Mouse (Mus musculus): ENCODE results near the gene Cmip. TPM values are rescaled to one million over a fixed set of nuclear protein-coding genes. Genes with fewer than 3 reads are reported as not detected.

Cmip gene
- total RNA-seq, 2 experiments from 2014 or later: 9.6 to 40.2 TPM

- no peak for ATAC-seq (replicated peaks; ENCODE audit: low FRiP score, low TSS enrichment, poor library complexity, severe bottlenecking)
Measured at GRCm38 (mm10) chr8:117287966-117288365, 31.1 kb downstream of the Cmip start.

- ATAC-seq (replicated peaks; ENCODE audit: low FRiP score, low TSS enrichment, poor library complexity, severe bottlenecking): no peak
Measured at GRCm38 (mm10) chr8:117289016-117289415, 32.2 kb downstream of the Cmip start.

GRCm38 (mm10) chr8:117290506-117290905 is 33.6 kb downstream of the Cmip start:
- ATAC-seq (replicated peaks; ENCODE audit: low FRiP score, low TSS enrichment, poor library complexity, severe bottlenecking): no peak

GRCm38 (mm10) chr8:117292262-117292661 is 35.4 kb downstream of the Cmip start:
- no peak for ATAC-seq (replicated peaks; ENCODE audit: low FRiP score, low TSS enrichment, poor library complexity, severe bottlenecking)

- no peak for ATAC-seq (replicated peaks; ENCODE audit: low FRiP score, low TSS enrichment, poor library complexity, severe bottlenecking)
Measured at GRCm38 (mm10) chr8:117294812-117295211, 37.9 kb downstream of the Cmip start.

GRCm38 (mm10) chr8:117297913-117298518 is 41.2 kb downstream of the Cmip start:
- peak; percentile 92 for ATAC-seq (replicated peaks; ENCODE audit: low FRiP score, low TSS enrichment, poor library complexity, severe bottlenecking)

- no peak for ATAC-seq (replicated peaks; ENCODE audit: low FRiP score, low TSS enrichment, poor library complexity, severe bottlenecking)
Measured at GRCm38 (mm10) chr8:117299204-117299603, 42.3 kb downstream of the Cmip start.

GRCm38 (mm10) chr8:117300188-117300587 is 43.3 kb downstream of the Cmip start:
- ATAC-seq (replicated peaks; ENCODE audit: low FRiP score, low TSS enrichment, poor library complexity, severe bottlenecking): no peak

GRCm38 (mm10) chr8:117301457-117302041 is 44.7 kb downstream of the Cmip start:
- ATAC-seq (replicated peaks; ENCODE audit: low FRiP score, low TSS enrichment, poor library complexity, severe bottlenecking): no peak

- no peak for ATAC-seq (replicated peaks; ENCODE audit: low FRiP score, low TSS enrichment, poor library complexity, severe bottlenecking)
Measured at GRCm38 (mm10) chr8:117302072-117302471, 45.2 kb downstream of the Cmip start.

GRCm38 (mm10) chr8:117303666-117304065 is 46.8 kb downstream of the Cmip start:
- ATAC-seq (replicated peaks; ENCODE audit: low FRiP score, low TSS enrichment, poor library complexity, severe bottlenecking): no peak

GRCm38 (mm10) chr8:117305405-117305804 is 48.5 kb downstream of the Cmip start:
- no peak for ATAC-seq (replicated peaks; ENCODE audit: low FRiP score, low TSS enrichment, poor library complexity, severe bottlenecking)

- no peak for ATAC-seq (replicated peaks; ENCODE audit: low FRiP score, low TSS enrichment, poor library complexity, severe bottlenecking)
Measured at GRCm38 (mm10) chr8:117306756-117307155, 49.9 kb downstream of the Cmip start.

- ATAC-seq (replicated peaks; ENCODE audit: low FRiP score, low TSS enrichment, poor library complexity, severe bottlenecking): no peak
Measured at GRCm38 (mm10) chr8:117307221-117307620, 50.4 kb downstream of the Cmip start.

GRCm38 (mm10) chr8:117308303-117309095 is 51.6 kb downstream of the Cmip start:
- ATAC-seq (replicated peaks; ENCODE audit: low FRiP score, low TSS enrichment, poor library complexity, severe bottlenecking): no peak

- no peak for ATAC-seq (replicated peaks; ENCODE audit: low FRiP score, low TSS enrichment, poor library complexity, severe bottlenecking)
Measured at GRCm38 (mm10) chr8:117309653-117310274, 52.9 kb downstream of the Cmip start.

GRCm38 (mm10) chr8:117310961-117311561 is 54.2 kb downstream of the Cmip start:
- ATAC-seq (replicated peaks; ENCODE audit: low FRiP score, low TSS enrichment, poor library complexity, severe bottlenecking): no peak

- ATAC-seq (replicated peaks; ENCODE audit: low FRiP score, low TSS enrichment, poor library complexity, severe bottlenecking): no peak
Measured at GRCm38 (mm10) chr8:117314308-117314953, 57.6 kb downstream of the Cmip start.

- ATAC-seq (replicated peaks; ENCODE audit: low FRiP score, low TSS enrichment, poor library complexity, severe bottlenecking): no peak
Measured at GRCm38 (mm10) chr8:117315727-117316126, 58.9 kb downstream of the Cmip start.
